Mouse (Mus musculus) spleen, adult 12 weeks (tissue): ENCODE results near the gene Aqp11.

ENCODE experiments used
- DNase-seq: peaks from one replicate; pipeline ENCODE4 v3.0.0; 2022; ENCODE audit warnings: low spot score

The Aqp11 gene

GRCm38 (mm10) chr7:97707809-97708208 is 30.3 kb downstream of the Aqp11 start:
- no peak for DNase-seq

- no peak for DNase-seq
These were observed 31.0 kb downstream of the Aqp11 start for GRCm38 (mm10) chr7:97707123-97707522.

DNA sequence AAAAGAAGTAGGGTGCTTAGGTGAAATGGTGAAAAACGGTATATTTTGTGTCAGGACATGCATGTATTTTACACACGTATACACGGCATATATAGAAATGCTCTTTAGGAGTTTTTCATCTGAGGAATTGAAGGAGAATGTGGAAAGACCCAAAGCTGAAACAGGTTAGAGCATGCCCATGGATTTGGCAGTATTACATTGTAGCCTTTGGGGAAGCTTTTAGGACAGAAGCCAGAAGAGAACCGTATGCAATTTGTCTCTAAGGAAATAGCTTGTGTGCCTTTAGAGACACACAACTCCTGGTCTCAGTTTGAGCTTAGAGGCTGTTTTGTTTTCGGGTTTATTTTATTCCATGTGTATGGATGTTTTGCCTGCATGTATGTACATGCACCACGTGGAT is 37.0 kb downstream of the Aqp11 start:
- no peak for DNase-seq

- DNase-seq: no peak
These were observed 37.9 kb downstream of the Aqp11 start for GRCm38 (mm10) chr7:97700173-97700572.

GRCm38 (mm10) chr7:97696506-97697254 is 41.4 kb downstream of the Aqp11 start, which contains the start of gene Clns1a:
TSS of gene Clns1a (plus strand) at chr7:97696634.
- peak; percentile 71 for DNase-seq

DNA sequence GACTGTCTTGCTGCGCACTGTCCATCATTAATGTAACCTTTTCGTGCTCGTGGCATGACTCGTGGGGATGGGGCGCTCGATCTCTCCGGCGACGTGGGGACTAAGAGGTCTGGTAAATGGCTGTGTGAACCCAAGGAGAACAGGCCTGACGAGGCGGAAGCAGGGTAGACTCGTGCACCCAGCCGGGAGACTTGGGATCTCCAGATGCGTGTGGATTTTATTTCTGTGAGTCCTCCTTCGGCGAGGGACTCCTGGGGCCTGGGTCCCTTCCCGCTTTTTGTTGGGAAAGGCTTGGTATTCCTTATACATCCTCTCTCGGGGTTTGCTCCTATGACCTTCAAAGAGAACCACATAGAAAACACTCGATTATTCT is 42.0 kb downstream of the Aqp11 start:
- DNase-seq: no peak

DNA sequence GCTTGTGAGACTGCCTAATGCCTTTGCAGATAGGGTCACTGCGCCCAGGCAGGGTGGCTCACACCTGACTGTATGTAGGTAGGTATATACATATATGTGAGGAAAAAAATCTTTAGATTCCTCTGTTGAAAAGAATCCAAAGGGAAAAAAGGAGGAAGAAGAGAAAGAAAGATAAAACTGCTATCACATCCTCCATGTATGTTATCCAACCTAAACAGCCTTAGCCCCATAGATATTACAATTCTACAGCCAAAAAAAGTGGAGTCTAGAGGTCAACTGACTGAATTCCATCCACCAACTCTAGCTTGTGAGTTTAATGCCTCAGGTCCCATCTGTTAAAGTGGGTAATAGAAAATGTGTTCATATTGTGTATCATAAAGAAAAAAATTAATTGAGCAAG is 42.6 kb downstream of the Aqp11 start:
- no peak for DNase-seq

- DNase-seq: no peak
These were observed 50.3 kb downstream of the Aqp11 start for GRCm38 (mm10) chr7:97687831-97688230.

GRCm38 (mm10) chr7:97679239-97679638 is 58.9 kb downstream of the Aqp11 start:
- no peak for DNase-seq
